Mouse (Mus musculus): ENCODE data around the gene Nrg3. TPM values are rescaled to one million over a fixed set of nuclear protein-coding genes. Genes with fewer than 3 reads are reported as not detected.
"Not testable (repeated sequence)": the region's sequence is repeated elsewhere in the genome, so short reads cannot be mapped to it uniquely, and the experiment has no call there.

Gene Nrg3
- polyA plus RNA-seq, 1 experiment: not detected

DNA sequence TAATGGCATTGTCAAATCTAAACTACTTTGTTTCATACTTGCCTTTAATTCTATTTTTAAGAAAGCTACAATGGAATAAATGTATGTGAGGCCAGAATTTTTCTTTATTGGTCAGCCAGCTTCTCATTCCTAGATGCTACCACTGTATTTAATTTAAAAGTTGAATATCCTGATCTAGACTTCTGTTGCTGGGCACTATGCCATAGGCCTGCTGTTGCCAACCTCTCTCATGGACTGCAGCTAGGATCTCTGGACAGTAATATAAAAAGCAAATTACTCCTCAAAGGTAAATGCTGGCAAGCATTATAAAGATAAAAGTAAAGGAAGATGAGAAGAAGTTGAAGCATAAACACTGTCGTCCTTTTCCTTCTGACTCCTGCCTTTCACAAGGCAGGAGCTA is 217.5 kb downstream of the Nrg3 start:
- DNase-seq: no peak
- TF ChIP-seq POLR2A (IDR thresholded peaks at IDR 0.05; ENCODE audit: borderline replicate concordance, extremely low read depth, low read depth, low read length) (no peak), CTCF (IDR thresholded peaks at IDR 0.05; ENCODE audit: insufficient read depth, low read length) (no peak)
- Histone ChIP-seq H3K4me1 (ENCODE audit: control insufficient read depth, insufficient read depth, low read length) (no peaks in the 10 kb centered on the region), H3K4me3 (replicated peaks; ENCODE audit: extremely low read depth, low read depth, low read length) (no peak overlapping the region)
- 30% methylated on average over 1 of the region's 1 CpGs for WGBS

DNA sequence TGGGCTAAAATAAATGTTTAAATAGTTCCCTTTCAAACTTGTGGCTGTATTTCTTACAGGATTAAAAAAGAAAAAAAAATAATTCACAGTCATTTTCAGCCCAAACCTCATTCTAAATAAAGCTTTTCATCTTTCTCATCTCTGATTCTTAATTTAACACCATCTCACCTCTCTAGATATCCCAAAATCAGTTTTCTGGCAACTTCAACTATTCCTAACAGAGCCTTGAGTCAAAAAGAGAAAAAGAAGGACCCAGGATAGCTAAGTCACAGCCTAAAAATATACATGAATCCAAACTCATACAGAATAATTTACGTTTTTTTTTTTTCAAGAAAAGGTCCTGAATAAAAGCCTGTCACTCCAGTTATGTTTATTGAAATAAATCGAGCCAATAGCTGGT is 232.6 kb downstream of the Nrg3 start:
- H3K4me3 ChIP-seq (replicated peaks; ENCODE audit: extremely low read depth, low read depth, low read length): no peak overlapping the region
- H3K4me1 ChIP-seq (ENCODE audit: control insufficient read depth, insufficient read depth, low read length): no peaks in the 10 kb centered on the region
- WGBS: 42% methylated on average over 2 of the region's 2 CpGs
- TF ChIP-seq CTCF (IDR thresholded peaks at IDR 0.05; ENCODE audit: insufficient read depth, low read length) (no peak), POLR2A (IDR thresholded peaks at IDR 0.05; ENCODE audit: borderline replicate concordance, extremely low read depth, low read depth, low read length) (no peak)
- no peak for DNase-seq

DNA sequence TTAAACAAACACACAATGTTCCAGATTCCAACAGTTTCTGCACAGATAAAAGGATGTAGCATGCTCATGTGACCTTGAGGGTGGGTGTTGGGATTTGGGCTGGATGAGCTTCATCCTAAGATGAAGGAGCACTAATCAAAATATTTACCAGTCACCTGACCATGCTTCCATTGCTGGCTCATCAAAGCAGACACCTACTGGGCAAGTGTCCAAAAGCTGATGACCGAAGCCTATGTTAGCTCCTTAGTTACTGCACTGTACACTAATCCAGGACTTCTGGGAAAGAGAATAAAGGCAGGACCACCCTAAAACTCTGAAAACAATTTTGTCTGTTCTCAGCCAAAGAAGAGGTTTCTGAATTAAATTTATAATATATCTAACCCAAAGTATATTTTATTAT is 261.4 kb downstream of the Nrg3 start:
- TF ChIP-seq POLR2A (IDR thresholded peaks at IDR 0.05; ENCODE audit: borderline replicate concordance, extremely low read depth, low read depth, low read length) (no peak), CTCF (IDR thresholded peaks at IDR 0.05; ENCODE audit: insufficient read depth, low read length) (no peak)
- no peak overlapping the region for H3K4me3 ChIP-seq (replicated peaks; ENCODE audit: extremely low read depth, low read depth, low read length)
- H3K4me1 ChIP-seq (ENCODE audit: control insufficient read depth, insufficient read depth, low read length): no peaks in the 10 kb centered on the region
- DNase-seq: no peak
- WGBS: 69% methylated on average over 1 of the region's 1 CpGs

DNA sequence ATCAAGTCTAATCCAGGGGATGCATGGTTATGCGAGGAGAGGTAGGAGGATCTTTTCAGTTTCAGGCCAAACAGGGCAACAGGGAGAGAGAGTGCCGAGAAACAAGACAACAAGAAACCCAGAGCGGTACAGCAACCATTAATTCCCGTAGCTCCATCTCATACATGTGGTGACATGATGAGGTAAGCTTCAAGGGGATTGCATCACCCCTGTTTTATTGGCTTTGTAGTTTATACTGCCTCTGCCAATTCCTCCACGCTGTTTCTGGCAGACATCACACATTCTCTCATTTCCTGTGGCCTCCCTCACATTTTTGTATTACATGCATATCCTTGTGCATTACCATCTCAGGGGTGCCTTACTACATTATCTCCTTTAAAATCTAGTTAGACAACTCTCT is 280.9 kb downstream of the Nrg3 start:
- H3K4me3 ChIP-seq (replicated peaks; ENCODE audit: extremely low read depth, low read depth, low read length): no peak overlapping the region
- TF ChIP-seq POLR2A (IDR thresholded peaks at IDR 0.05; ENCODE audit: borderline replicate concordance, extremely low read depth, low read depth, low read length) (no peak), CTCF (IDR thresholded peaks at IDR 0.05; ENCODE audit: insufficient read depth, low read length) (no peak)
- no peak for DNase-seq
- no peaks in the 10 kb centered on the region for H3K4me1 ChIP-seq (ENCODE audit: control insufficient read depth, insufficient read depth, low read length)
- 66% methylated on average over 5 of the region's 5 CpGs for WGBS

DNA sequence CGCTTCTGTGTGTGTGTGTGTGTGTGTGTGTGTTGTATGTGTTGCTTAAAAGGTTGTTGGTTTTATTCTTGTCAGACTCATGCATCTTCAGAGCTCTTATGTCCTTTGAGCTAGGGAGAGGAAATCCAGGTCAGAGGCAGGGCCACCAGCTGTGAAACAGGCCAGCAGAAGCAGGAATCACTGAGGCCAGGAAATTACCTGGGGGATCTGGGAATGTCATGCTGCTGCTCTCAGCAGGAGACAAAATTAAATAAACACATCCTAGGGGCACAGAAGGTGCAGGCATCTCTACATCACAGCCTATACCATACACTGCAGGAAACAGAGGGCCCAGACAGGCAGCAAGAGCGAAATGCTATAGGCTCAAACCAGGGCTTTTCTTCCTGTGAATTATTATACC is 299.2 kb downstream of the Nrg3 start:
- no peak for TF ChIP-seq POLR2A (IDR thresholded peaks at IDR 0.05; ENCODE audit: borderline replicate concordance, extremely low read depth, low read depth, low read length)
- TF ChIP-seq CTCF (IDR thresholded peaks at IDR 0.05; ENCODE audit: insufficient read depth, low read length): no peak
- WGBS: 48% methylated on average over 2 of the region's 2 CpGs
- Histone ChIP-seq H3K4me1 (ENCODE audit: control insufficient read depth, insufficient read depth, low read length) (no peaks in the 10 kb centered on the region), H3K4me3 (replicated peaks; ENCODE audit: extremely low read depth, low read depth, low read length) (no peak overlapping the region)
- no peak for DNase-seq

DNA sequence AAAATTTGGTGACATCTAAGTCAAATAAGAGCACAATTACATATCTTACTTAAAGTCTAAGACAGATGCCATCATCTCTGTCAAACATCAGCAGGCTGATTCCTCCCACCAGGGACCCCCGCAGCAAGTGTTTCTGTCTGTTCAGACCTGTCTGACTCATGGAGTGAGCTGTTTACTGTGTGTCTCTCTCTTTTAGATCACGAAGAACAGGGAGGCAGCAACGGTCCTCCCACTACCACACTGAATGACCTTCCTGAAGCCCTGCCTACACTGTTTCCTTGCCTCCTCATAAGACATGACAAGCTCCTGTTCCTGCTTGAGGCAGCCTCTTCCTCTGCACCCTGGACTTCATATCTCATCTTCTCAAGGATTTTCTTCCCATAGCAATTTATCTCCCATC is 312.7 kb downstream of the Nrg3 start:
- WGBS: 51% methylated on average over 3 of the region's 3 CpGs
- no peak overlapping the region for H3K4me3 ChIP-seq (replicated peaks; ENCODE audit: extremely low read depth, low read depth, low read length)
- H3K4me1 ChIP-seq (ENCODE audit: control insufficient read depth, insufficient read depth, low read length): no peaks in the 10 kb centered on the region
- DNase-seq: no peak
- TF ChIP-seq CTCF (IDR thresholded peaks at IDR 0.05; ENCODE audit: insufficient read depth, low read length) (no peak), POLR2A (IDR thresholded peaks at IDR 0.05; ENCODE audit: borderline replicate concordance, extremely low read depth, low read depth, low read length) (no peak)

DNA sequence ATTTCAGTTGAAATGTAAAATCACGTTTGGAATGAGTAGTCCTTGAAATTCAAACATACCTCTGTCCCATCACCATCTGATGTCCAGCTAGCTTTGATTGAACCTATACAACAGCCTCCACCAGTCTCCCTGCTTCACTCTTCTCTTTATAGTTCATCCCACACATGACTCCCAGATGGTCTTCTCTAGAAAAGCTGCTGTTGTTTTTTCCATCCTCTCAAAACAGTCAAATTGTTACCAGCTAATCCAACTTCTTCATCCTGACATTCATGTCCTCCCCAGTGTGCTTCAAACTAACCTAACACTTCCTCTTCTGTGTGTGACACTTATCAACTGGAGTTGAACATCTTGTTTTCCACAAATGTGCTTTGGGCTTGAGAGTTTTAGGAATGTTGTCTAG is 317.4 kb downstream of the Nrg3 start:
- Histone ChIP-seq H3K4me3 (replicated peaks; ENCODE audit: extremely low read depth, low read depth, low read length) (no peak overlapping the region), H3K4me1 (ENCODE audit: control insufficient read depth, insufficient read depth, low read length) (no peaks in the 10 kb centered on the region)
- WGBS: 31% methylated on average over 1 of the region's 1 CpGs
- DNase-seq: no peak
- TF ChIP-seq CTCF (IDR thresholded peaks at IDR 0.05; ENCODE audit: insufficient read depth, low read length) (no peak), POLR2A (IDR thresholded peaks at IDR 0.05; ENCODE audit: borderline replicate concordance, extremely low read depth, low read depth, low read length) (no peak)

DNA sequence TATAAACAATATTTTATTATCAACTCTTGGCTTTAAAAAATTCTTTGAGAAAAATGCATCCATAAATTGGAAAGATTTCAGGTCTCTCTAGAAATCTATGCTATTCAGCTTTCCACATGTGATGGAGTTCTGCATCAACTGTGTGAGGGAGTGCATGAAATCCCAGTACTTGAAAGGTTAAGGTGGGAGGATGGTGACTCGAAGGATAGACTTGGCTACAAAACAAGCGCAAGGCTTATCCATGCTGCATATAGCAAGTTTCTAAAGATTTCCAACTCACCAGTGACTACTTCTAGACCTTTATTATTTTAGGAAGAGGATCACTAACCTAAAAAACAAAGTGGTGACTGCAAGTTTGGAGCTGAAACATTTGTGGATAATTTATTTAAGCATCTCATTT is 343.1 kb downstream of the Nrg3 start:
- WGBS: 81% methylated on average over 2 of the region's 2 CpGs
- no peaks in the 10 kb centered on the region for H3K4me1 ChIP-seq (ENCODE audit: control insufficient read depth, insufficient read depth, low read length)
- DNase-seq: no peak

DNA sequence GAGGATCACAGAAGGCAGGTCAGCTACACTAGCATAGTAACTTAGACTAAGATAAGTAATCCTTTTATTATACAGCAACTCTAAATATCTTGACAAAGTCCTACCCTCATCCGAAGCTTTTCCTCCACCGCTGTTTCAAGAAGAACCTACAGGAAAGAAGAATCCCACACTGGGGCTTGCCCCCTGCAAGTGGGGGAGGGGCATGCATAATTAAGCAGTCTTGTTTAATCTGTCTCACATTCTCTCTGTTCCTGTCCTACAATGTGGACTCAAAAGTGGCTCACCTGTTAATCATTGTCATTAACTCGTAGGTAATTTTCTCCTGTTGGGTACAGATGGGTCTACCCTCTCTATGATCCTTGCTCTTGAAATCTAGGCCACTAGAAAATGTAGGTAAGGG is 354.9 kb downstream of the Nrg3 start:
- WGBS: 45% methylated on average over 3 of the region's 3 CpGs
- H3K4me3 ChIP-seq (replicated peaks; ENCODE audit: extremely low read depth, low read depth, low read length): no peak overlapping the region
- no peaks in the 10 kb centered on the region for H3K4me1 ChIP-seq (ENCODE audit: control insufficient read depth, insufficient read depth, low read length)
- no peak for DNase-seq
- TF ChIP-seq CTCF (IDR thresholded peaks at IDR 0.05; ENCODE audit: insufficient read depth, low read length) (no peak), POLR2A (IDR thresholded peaks at IDR 0.05; ENCODE audit: borderline replicate concordance, extremely low read depth, low read depth, low read length) (no peak)

More for the DNA sequence above, 343.1 kb downstream of the Nrg3 start:
- no peak overlapping the region for H3K4me3 ChIP-seq (replicated peaks; ENCODE audit: extremely low read depth, low read depth, low read length)
- TF ChIP-seq CTCF (IDR thresholded peaks at IDR 0.05; ENCODE audit: insufficient read depth, low read length): no peak
- no peak for TF ChIP-seq POLR2A (IDR thresholded peaks at IDR 0.05; ENCODE audit: borderline replicate concordance, extremely low read depth, low read depth, low read length)

DNA sequence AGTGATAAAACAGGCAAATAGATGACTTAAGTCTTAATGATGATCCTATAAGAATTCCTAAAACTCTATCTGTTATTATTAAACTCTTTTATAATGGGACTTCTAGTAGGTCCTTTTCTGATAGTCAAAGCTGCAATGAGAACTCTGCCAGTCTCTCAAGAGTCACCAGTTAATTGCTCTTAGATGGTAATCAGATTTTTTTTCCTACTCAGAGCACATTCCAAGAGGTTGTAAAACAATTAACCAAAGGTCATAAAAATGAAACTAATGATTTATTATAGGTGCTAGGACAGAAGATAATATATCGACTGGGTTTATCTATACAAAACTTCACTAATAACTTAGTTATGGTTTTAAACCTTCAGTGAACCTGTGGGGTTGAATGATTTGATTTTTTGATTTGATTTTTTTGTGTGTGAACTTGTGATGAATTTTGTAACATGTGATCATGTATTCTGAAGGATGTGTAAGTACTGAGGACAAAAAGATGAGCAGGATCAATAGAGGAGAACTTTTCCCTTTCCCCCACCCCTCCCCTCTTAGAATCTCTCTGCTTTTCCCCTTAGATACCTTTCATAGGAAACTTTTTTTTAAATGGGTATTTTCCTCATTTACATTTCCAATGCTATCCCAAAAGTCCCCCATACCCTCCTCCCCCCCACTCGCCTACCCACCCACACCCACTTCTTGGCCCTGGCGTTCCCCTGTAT is 356.2 kb downstream of the Nrg3 start:
- not testable (repeated sequence) for H3K4me1 ChIP-seq (ENCODE audit: control insufficient read depth, insufficient read depth, low read length); H3K4me3 ChIP-seq (replicated peaks; ENCODE audit: extremely low read depth, low read depth, low read length); DNase-seq
- 66% methylated on average over 3 of the region's 3 CpGs for WGBS
